Comparison of ENCODE assay signal across 8 mouse cellular contexts in genomic region chr11:76744550-76744949, GRCm38 (mm10). TPM values are rescaled to one million over a fixed set of nuclear protein-coding genes. Genes with fewer than 3 reads are reported as not detected.
DNase-seq lines count a peak whose midpoint lies in the region; ATAC-seq and TF ChIP-seq lines count a peak whose summit lies in the region.

No protein-coding gene starts in this region.

- no peak overlapping the region for H3K9ac ChIP-seq in limb, embryonic 14.5 days (ENCODE audit: low read depth, low read length, severe bottlenecking)

- no peaks in the 10 kb centered on the region for H3K27me3 ChIP-seq in limb, embryonic 14.5 days (ENCODE audit: control insufficient read depth, insufficient read depth, low read length)
- H3K27me3 ChIP-seq in limb, embryonic 10.5 days (ENCODE audit: low read depth, poor library complexity, severe bottlenecking), result no peaks in the 10 kb centered on the region

- 78% methylated on average over 7 of the region's 7 CpGs for WGBS in limb, embryonic 14.5 days
- WGBS in limb, embryonic 10.5 days, result 81% methylated on average over 7 of the region's 7 CpGs

- ATAC-seq in limb, embryonic 14.5 days (ENCODE audit: low FRiP score, low read depth), result no peak
- ATAC-seq in erythroid progenitor cell, adult 5-6 weeks (replicated peaks; ENCODE audit: low FRiP score, poor library complexity, severe bottlenecking), result no peak

- H3K4me3 ChIP-seq in limb, embryonic 14.5 days (replicated peaks; ENCODE audit: low read length), result no peak overlapping the region
- no peak overlapping the region for H3K4me3 ChIP-seq in limb, embryonic 10.5 days

- TF ChIP-seq POLR2A in limb, embryonic 14.5 days (IDR thresholded peaks at IDR 0.05; ENCODE audit: borderline replicate concordance, extremely low read depth, insufficient read depth, insufficient read length), result no peak

- H3K4me1 ChIP-seq in limb, embryonic 14.5 days (ENCODE audit: control insufficient read depth, insufficient read depth, low read length), result no peaks in the 10 kb centered on the region
- no peaks in the 10 kb centered on the region for H3K4me1 ChIP-seq in limb, embryonic 10.5 days

- DNase-seq in limb, embryonic 14.5 days (ENCODE audit: low spot score), result peak; percentile 24
- DNase-seq in limb, embryonic 10.5 days (ENCODE audit: low spot score), result no peak
- peak; percentile 48 to 59 for DNase-seq in adrenal gland, postnatal 36 days
- DNase-seq in frontal cortex, adult 2 months (ENCODE audit: extremely low spot score in 1 of 2, low spot score in 1 of 2), result peak; percentile 57 to 76
- DNase-seq in layer of hippocampus, adult 18-20 months (ENCODE audit: low spot score in 2 of 2), result peak; percentile 22 to 70
- peak; percentile 76 for DNase-seq in skeletal muscle tissue, adult 2 months (ENCODE audit: low read depth, low spot score)
- DNase-seq in spleen, adult 12 weeks (ENCODE audit: low spot score), result no peak

- H3K9me3 ChIP-seq in limb, embryonic 14.5 days (ENCODE audit: control insufficient read depth, low read length), result no peaks in the 10 kb centered on the region
- H3K9me3 ChIP-seq in limb, embryonic 10.5 days (replicated peaks), result no peaks in the 10 kb centered on the region

- peaks cover 61% of the 10 kb centered on the region for H3K36me3 ChIP-seq in limb, embryonic 14.5 days (ENCODE audit: control insufficient read depth, insufficient read depth, low read length)
- H3K36me3 ChIP-seq in limb, embryonic 10.5 days, result peaks cover 84% of the 10 kb centered on the region

- no peak overlapping the region for H3K4me2 ChIP-seq in limb, embryonic 14.5 days (replicated peaks; ENCODE audit: low read depth, low read length, severe bottlenecking)

- no peak overlapping the region for H3K27ac ChIP-seq in limb, embryonic 14.5 days (replicated peaks; ENCODE audit: low read depth, low read length)
- H3K27ac ChIP-seq in limb, embryonic 10.5 days, result no peak overlapping the region

RNA-seq across cellular contexts. Expression of gene Gosr1, which starts 18.8 kb away (rescaled TPM):
- 24.7 and 26.0 TPM in 2 replicates for polyA plus RNA-seq in limb, embryonic 14.5 days (2012; rRNA removed)
- 36.3 and 37.0 TPM in 2 replicates for polyA plus RNA-seq in limb, embryonic 14.5 days (2014; fragmentation: Nextera tagmentation; extraction: Ambion mirVana)
- polyA plus RNA-seq in limb, embryonic 10.5 days (2016; fragmentation: Nextera tagmentation; extraction: Ambion mirVana), result 21.3 and 21.7 TPM in 2 replicates
- total RNA-seq in adrenal gland, postnatal 36 days (2021), result 10 to 100 TPM; 73.2 to 84.2 TPM
- 27.9 and 28.7 TPM in 2 replicates for polyA plus RNA-seq in frontal cortex, adult 2 months (2012; rRNA removed)
- 10 to 100 TPM; 54.9 to 58.2 TPM for total RNA-seq in layer of hippocampus, adult 18-20 months (2021)
- total RNA-seq in erythroid progenitor cell, adult 5-6 weeks (2015; ENCODE audit: low replicate concordance), result 6.8 and 13.0 TPM in 2 replicates
- total RNA-seq in erythroid progenitor cell, adult 5-6 weeks (2017; ENCODE audit: low replicate concordance), result 7.7 and 66.6 TPM in 2 replicates

Comparison
In these comparisons a context has a peak if more than half of its experiments do, and no peak if none do; other contexts are left out.
1. DNase-seq: peak in limb, embryonic 14.5 days (single experiment), adrenal gland, postnatal 36 days (2 of 2), frontal cortex, adult 2 months (2 of 2), layer of hippocampus, adult 18-20 months (2 of 2) and skeletal muscle tissue, adult 2 months (single experiment); none in limb, embryonic 10.5 days (single experiment) and spleen, adult 12 weeks (single experiment).